Mouse (Mus musculus) heart, embryonic 14.5 days (tissue): ENCODE results near the gene Vmp1. TPM values are rescaled to one million over a fixed set of nuclear protein-coding genes. Genes with fewer than 3 reads are reported as not detected.

ENCODE experiments used
- ATAC-seq: fragments of 200-750 bp; cut with Nextera tagmentation; 2 replicates; pipeline ENCODE4 v1.8.0; 2017; ENCODE audit warnings: low read depth, moderate TSS enrichment; ENCODE audit not compliant: insufficient number of reproducible peaks, insufficient read depth, low FRiP score
- H3K27ac ChIP-seq, 2 experiments: fragments of 200-500 bp in 1 of 2; fragments of 300-500 bp in 1 of 2; sonication (generic) in 1 of 2; replicated peaks in 1 of 2; 2 replicates each; pipeline ENCODE4 v1.5.1; 2012 to 2014; ENCODE audit warnings: low read depth in 2 of 2, low read length in 2 of 2, control low read depth in 1 of 2, mild to moderate bottlenecking in 1 of 2, mixed read lengths in 1 of 2; ENCODE audit not compliant: control insufficient read depth in 1 of 2, insufficient read depth in 1 of 2
- H3K27me3 ChIP-seq: fragments of 300-500 bp; sonication (generic); 2 replicates; pipeline ENCODE4 v1.6.1; 2014; ENCODE audit warnings: mild to moderate bottlenecking, low read length, control low read depth; ENCODE audit not compliant: control insufficient read depth, insufficient read depth
- H3K36me3 ChIP-seq: fragments of 300-500 bp; sonication (generic); 2 replicates; pipeline ENCODE4 v1.6.1; 2014; ENCODE audit warnings: mild to moderate bottlenecking, control low read depth, low read length, mixed read lengths; ENCODE audit not compliant: control insufficient read depth, insufficient read depth
- H3K4me1 ChIP-seq, 2 experiments: fragments of 200-500 bp in 1 of 2; fragments of 300-500 bp in 1 of 2; sonication (generic) in 1 of 2; 2 replicates each; pipeline ENCODE4 v1.6.1; 2012 to 2014; ENCODE audit warnings: low read length in 2 of 2, control low read depth in 1 of 2, mixed read lengths in 1 of 2; ENCODE audit not compliant: control insufficient read depth in 2 of 2, insufficient read depth in 2 of 2
- H3K4me2 ChIP-seq: fragments of 300-500 bp; sonication (generic); 2 replicates; pipeline ENCODE4 v1.6.1; 2014; ENCODE audit warnings: mild to moderate bottlenecking, low read length
- H3K4me3 ChIP-seq, 2 experiments: fragments of 200-500 bp in 1 of 2; fragments of 300-500 bp in 1 of 2; sonication (generic) in 1 of 2; 2 replicates each; pipeline ENCODE4 v1.5.1; 2012 to 2014; ENCODE audit warnings: low read length in 2 of 2, mild to moderate bottlenecking in 2 of 2, control low read depth in 1 of 2, low read depth in 1 of 2, moderate library complexity in 1 of 2; ENCODE audit not compliant: control insufficient read depth in 1 of 2, insufficient read depth in 1 of 2
- H3K9ac ChIP-seq: fragments of 300-500 bp; sonication (generic); 2 replicates; pipeline ENCODE4 v1.6.1; 2014; ENCODE audit warnings: mild to moderate bottlenecking, low read length
- H3K9me3 ChIP-seq: fragments of 300-500 bp; sonication (generic); 2 replicates; pipeline ENCODE4 v1.6.1; 2016; ENCODE audit warnings: low read length, control low read depth; ENCODE audit not compliant: control insufficient read depth
- WGBS: fragments of 180-500 bp; shearing (Covaris S2); extraction: QIAGEN DNeasy Blood & Tissue Kit; methylation state at CpG from one replicate; pipeline ENCODE4 v1.1.7; 2014; 5-methylcytosine and 5-hydroxymethylcytosine counted together
- polyA plus RNA-seq: library from polyadenylated mRNA; unstranded; fragments of >200 nt; fragmentation: Nextera tagmentation; extraction: Ambion mirVana; gene quantifications from 2 replicates; pipeline ENCODE4 v1.2.1, GENCODE M21; 2014

Gene Vmp1
- polyA plus RNA-seq, 1 experiment from 2014 or later = 101 TPM

- no peaks in the 10 kb centered on the region for H3K9me3 ChIP-seq
- H3K27me3 ChIP-seq = no peaks in the 10 kb centered on the region
- H3K4me3 ChIP-seq = no peak overlapping the region
- 78% methylated on average over 1 of the region's 1 CpGs for whole genome bisulfite sequencing
- H3K4me1 ChIP-seq = 0 out of 4 replicates have a peak, but pooled peaks cover 0 to 8% of the 10 kb centered on the region in 2 experiments
- no peak overlapping the region for H3K4me2 ChIP-seq
- no peak overlapping the region for H3K9ac ChIP-seq
- H3K27ac ChIP-seq = no peak overlapping the region
- no peaks in the 10 kb centered on the region for H3K36me3 ChIP-seq
- no peak for ATAC-seq
These were observed 60.1 kb downstream of the Vmp1 start for GRCm38 (mm10) chr11:86623402-86624010.

DNA sequence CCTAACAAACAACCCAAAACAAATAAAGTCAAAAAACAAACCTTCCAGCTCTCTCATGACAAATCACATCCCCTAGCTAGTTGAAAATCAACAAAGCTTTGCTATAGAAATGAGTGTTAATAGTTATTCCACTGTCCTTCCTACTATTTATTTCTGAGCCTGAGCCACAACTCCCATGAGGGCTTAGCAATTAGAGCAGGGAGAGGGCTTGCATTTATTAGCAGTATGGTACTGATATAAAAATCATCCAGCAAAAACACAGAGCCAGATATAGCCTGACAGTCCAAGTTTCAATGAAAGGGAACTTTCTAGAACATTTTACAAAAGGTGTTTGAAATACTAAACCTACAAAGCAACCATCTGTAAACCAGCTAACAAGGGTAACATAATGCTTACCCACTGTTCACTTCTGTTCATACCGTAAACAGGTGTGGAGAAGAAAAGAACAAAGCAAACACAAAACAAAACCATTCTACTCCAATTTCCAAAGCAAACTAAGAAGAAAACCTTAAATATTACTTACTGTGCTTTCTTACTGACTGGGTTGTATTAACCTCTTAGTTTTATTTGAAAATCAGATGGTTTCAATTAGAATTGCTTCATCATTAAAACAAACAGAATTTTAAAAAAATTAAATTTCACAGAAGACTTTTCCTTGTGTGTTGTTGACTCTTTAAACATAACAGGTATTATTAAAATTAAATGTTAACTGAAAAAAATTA is 61.3 kb downstream of the Vmp1 start:
- no peak for ATAC-seq
- no peak overlapping the region for H3K9ac ChIP-seq
- 95% methylated on average over 1 of the region's 1 CpGs for WGBS
- no peaks in the 10 kb centered on the region for H3K27me3 ChIP-seq
- H3K9me3 ChIP-seq = no peaks in the 10 kb centered on the region
- H3K4me3 ChIP-seq = no peak overlapping the region
- H3K4me2 ChIP-seq = no peak overlapping the region
- 0 out of 4 replicates have a peak, but pooled peaks cover 0 to 8% of the 10 kb centered on the region in 2 experiments for H3K4me1 ChIP-seq
- no peak overlapping the region for H3K27ac ChIP-seq
- no peaks in the 10 kb centered on the region for H3K36me3 ChIP-seq

DNA sequence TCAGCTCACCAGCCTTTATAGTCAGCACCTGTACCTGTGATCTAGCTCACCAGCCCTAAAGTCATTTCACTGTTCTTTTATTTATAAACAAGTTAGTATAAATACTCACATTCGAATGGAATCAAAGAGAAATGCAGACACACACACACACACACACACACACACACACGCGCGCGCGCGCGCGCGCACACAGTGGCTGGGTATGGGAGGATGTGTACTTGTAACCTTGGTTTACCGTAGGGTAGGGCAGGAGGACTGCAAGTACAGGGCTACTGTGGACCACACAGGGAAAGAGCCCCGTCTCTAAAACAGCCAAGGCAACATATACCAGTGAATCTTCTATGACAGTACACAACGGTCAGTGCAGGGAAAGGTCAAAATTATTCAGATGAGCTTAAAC is 62.5 kb downstream of the Vmp1 start:
- ATAC-seq = no peak
- Histone ChIP-seq H3K9ac (no peak overlapping the region), H3K4me3 (no peak overlapping the region)

DNA sequence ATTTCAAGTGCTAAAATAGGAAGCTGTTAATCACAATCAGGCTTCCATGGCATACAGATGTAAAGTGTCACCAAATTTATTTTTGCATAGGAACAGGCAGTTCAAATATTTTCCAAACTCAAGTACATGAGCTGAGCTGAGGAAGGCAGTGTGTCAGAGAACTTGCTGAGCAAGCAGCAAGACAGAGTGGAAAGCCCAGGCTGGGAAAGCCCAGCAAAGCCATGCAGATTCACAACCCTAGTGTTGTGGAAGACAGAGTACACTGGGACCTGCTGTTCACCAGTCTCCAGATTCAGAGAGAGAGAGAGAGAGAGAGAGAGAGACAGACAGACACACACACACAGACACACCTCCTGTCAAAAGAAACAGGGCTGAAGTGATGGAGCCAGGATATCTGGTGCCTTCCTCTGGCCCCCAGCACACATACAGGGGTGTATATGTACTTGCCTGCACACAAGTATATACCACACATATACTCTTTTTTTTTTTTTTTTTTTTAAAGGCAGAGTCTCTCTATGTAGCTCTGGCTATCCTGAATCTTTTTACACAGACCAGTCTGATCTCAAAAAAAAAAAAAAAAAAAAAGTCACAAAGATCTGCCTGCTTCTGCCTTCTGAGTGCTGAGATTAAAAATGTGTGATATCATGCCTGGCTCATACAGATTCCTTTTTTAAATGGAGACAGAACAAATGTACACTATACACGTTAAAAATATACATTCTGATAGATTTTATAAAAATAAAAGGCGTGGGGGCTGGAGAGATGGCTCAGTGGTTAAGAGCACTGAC is 64.9 kb downstream of the Vmp1 start:
- ATAC-seq = no peak
- 82% methylated on average over 2 of the region's 2 CpGs for WGBS
- no peak overlapping the region for H3K4me2 ChIP-seq
- H3K4me3 ChIP-seq = no peak overlapping the region
- no peaks in the 10 kb centered on the region for H3K4me1 ChIP-seq
- H3K36me3 ChIP-seq = no peaks in the 10 kb centered on the region
- H3K27me3 ChIP-seq = no peaks in the 10 kb centered on the region
- H3K9ac ChIP-seq = no peak overlapping the region
- no peak overlapping the region for H3K27ac ChIP-seq
- no peaks in the 10 kb centered on the region for H3K9me3 ChIP-seq

More for the DNA sequence above, 62.5 kb downstream of the Vmp1 start:
- no peak overlapping the region for H3K27ac ChIP-seq
- no peaks in the 10 kb centered on the region for H3K9me3 ChIP-seq
- 96% methylated on average over 13 of the region's 13 CpGs for WGBS
- H3K4me1 ChIP-seq = 0 out of 4 replicates have a peak, but pooled peaks cover 0 to 8% of the 10 kb centered on the region in 2 experiments
- no peaks in the 10 kb centered on the region for H3K27me3 ChIP-seq
- no peaks in the 10 kb centered on the region for H3K36me3 ChIP-seq
- H3K4me2 ChIP-seq = no peak overlapping the region

- no peak overlapping the region for H3K27ac ChIP-seq
- H3K4me3 ChIP-seq = no peak overlapping the region
These were observed 69.0 kb downstream of the Vmp1 start for GRCm38 (mm10) chr11:86614607-86615006.

GRCm38 (mm10) chr11:86614056-86614530 is 69.5 kb downstream of the Vmp1 start:
- Histone ChIP-seq H3K9me3 (no peaks in the 10 kb centered on the region), H3K27me3 (no peaks in the 10 kb centered on the region), H3K9ac (no peak overlapping the region), H3K36me3 (0 out of 2 replicates have a peak, but pooled peaks cover 12% of the 10 kb centered on the region), H3K4me1 (no peaks in the 10 kb centered on the region), H3K4me2 (no peak overlapping the region), H3K27ac (no peak overlapping the region), H3K4me3 (no peak overlapping the region)
- 51% methylated on average over 2 of the region's 2 CpGs for WGBS
- ATAC-seq = no peak

More at GRCm38 (mm10) chr11:86614607-86615006, 69.0 kb downstream of the Vmp1 start:
- H3K27me3 ChIP-seq = no peaks in the 10 kb centered on the region
- H3K9me3 ChIP-seq = no peaks in the 10 kb centered on the region
- 87% methylated on average over 5 of the region's 5 CpGs for WGBS
- 0 out of 2 replicates have a peak, but pooled peaks cover 12% of the 10 kb centered on the region for H3K36me3 ChIP-seq
- ATAC-seq = no peak
- H3K4me2 ChIP-seq = no peak overlapping the region
- no peak overlapping the region for H3K9ac ChIP-seq
- H3K4me1 ChIP-seq = no peaks in the 10 kb centered on the region

- H3K27ac ChIP-seq = no peak overlapping the region
- no peaks in the 10 kb centered on the region for H3K4me1 ChIP-seq
- 86% methylated on average over 1 of the region's 1 CpGs for WGBS
- ATAC-seq = no peak
- no peak overlapping the region for H3K9ac ChIP-seq
- no peaks in the 10 kb centered on the region for H3K27me3 ChIP-seq
- H3K9me3 ChIP-seq = no peaks in the 10 kb centered on the region
- H3K36me3 ChIP-seq = peaks cover 14% of the 10 kb centered on the region; the same call in 1 of the 2 replicates
- H3K4me3 ChIP-seq = no peak overlapping the region
- H3K4me2 ChIP-seq = no peak overlapping the region
These were observed 71.6 kb downstream of the Vmp1 start for GRCm38 (mm10) chr11:86611991-86612390.
